Mouse (Mus musculus) liver, postnatal 0 days (tissue): ENCODE results near the gene Troap.

Experiments
- CTCF ChIP-seq: sonication (generic); IDR thresholded peaks from 2 replicates; pipeline ENCODE4 v1.5.1; 2016; ENCODE audit warnings: antibody characterized with exemption, low read depth
- EP300 ChIP-seq: IDR thresholded peaks from 2 replicates; pipeline ENCODE4 v1.6.1; 2016; ENCODE audit warnings: antibody characterized with exemption, low read depth, mild to moderate bottlenecking

- no peak for TF ChIP-seq CTCF
- no peak for TF ChIP-seq EP300
Observed at GRCm38 (mm10) chr15:99030585-99031387, 43.6 kb upstream of the Troap start.
